Mouse (Mus musculus) kidney, postnatal 0 days (tissue): Measurements from ENCODE around the gene Ago1. TPM values are rescaled to one million over a fixed set of nuclear protein-coding genes. Genes with fewer than 3 reads are reported as not detected.

Experiments used
- ATAC-seq: fragments of 200-750 bp; cut with Nextera tagmentation; replicated peaks from 2 replicates; pipeline ENCODE4 v1.8.0; 2017; ENCODE audit warnings: low read depth, moderate number of reproducible peaks, moderate TSS enrichment, moderate library complexity; ENCODE audit not compliant: low FRiP score
- DNase-seq: peaks from one replicate; pipeline ENCODE4 v3.0.0-alpha.2; 2016; ENCODE audit warnings: low spot score
- H3K27ac ChIP-seq: fragments of 300-500 bp; sonication (generic); 2 replicates; pipeline ENCODE4 v1.5.1; 2014; ENCODE audit warnings: mild to moderate bottlenecking
- H3K27me3 ChIP-seq: fragments of 300-500 bp; sonication (generic); 2 replicates; pipeline ENCODE4 v1.6.1; 2014; ENCODE audit warnings: low read length, mixed read lengths; ENCODE audit not compliant: insufficient read depth
- H3K36me3 ChIP-seq: fragments of 300-500 bp; sonication (generic); 2 replicates; pipeline ENCODE4 v1.6.1; 2014; ENCODE audit warnings: low read length, mixed read lengths; ENCODE audit not compliant: insufficient read depth
- H3K4me1 ChIP-seq: fragments of 300-500 bp; sonication (generic); replicated peaks from 2 replicates; pipeline ENCODE4 v1.6.1; 2014; ENCODE audit warnings: antibody characterized with exemption, low read length, mixed read lengths; ENCODE audit not compliant: insufficient read depth
- H3K4me2 ChIP-seq: fragments of 300-500 bp; sonication (generic); 2 replicates; pipeline ENCODE4 v1.6.1; 2014; ENCODE audit warnings: mild to moderate bottlenecking, low read length, moderate library complexity, mixed read lengths
- H3K4me3 ChIP-seq: fragments of 300-500 bp; sonication (generic); replicated peaks from 2 replicates; pipeline ENCODE4 v1.5.1; 2014; ENCODE audit warnings: low read depth, low read length
- H3K9ac ChIP-seq: fragments of 300-500 bp; sonication (generic); 2 replicates; pipeline ENCODE4 v1.6.1; 2014; ENCODE audit warnings: low read depth, low read length
- H3K9me3 ChIP-seq: fragments of 300-500 bp; sonication (generic); replicated peaks from 2 replicates; pipeline ENCODE4 v1.6.1; 2016; ENCODE audit warnings: low read length, inconsistent platforms, mixed read lengths
- CTCF ChIP-seq: IDR thresholded peaks from 2 replicates; pipeline ENCODE4 v1.5.1; 2016; ENCODE audit warnings: antibody characterized with exemption, low read depth, mild to moderate bottlenecking, moderate library complexity
- WGBS: fragments of 180-500 bp; shearing (Covaris S2); extraction: QIAGEN DNeasy Blood & Tissue Kit; methylation state at CpG from one replicate; pipeline ENCODE4 v1.1.7; 2014; 5-methylcytosine and 5-hydroxymethylcytosine counted together
- polyA plus RNA-seq: library from polyadenylated mRNA; unstranded; fragments of >200 nt; fragmentation: Nextera tagmentation; extraction: Ambion mirVana; gene quantifications from 2 replicates; pipeline ENCODE4 v1.2.1, GENCODE M21; 2015

The Ago1 gene
- polyA plus RNA-seq, 1 experiment from 2014 or later = 4.4 TPM

- DNase-seq = peak; percentile 76
- Histone ChIP-seq H3K27me3 (no peaks in the 10 kb centered on the region), H3K4me2 (peak overlapping the region; percentile 25; the same call in 1 of the 2 replicates), H3K36me3 (no peaks in the 10 kb centered on the region), H3K9ac (no peak overlapping the region), H3K4me1 (peaks cover 20% of the 10 kb centered on the region), H3K27ac (no peak overlapping the region), H3K4me3 (no peak overlapping the region), H3K9me3 (no peaks in the 10 kb centered on the region)
- ATAC-seq = no peak
- TF ChIP-seq CTCF = no peak
- WGBS = 13% methylated on average over 8 of the region's 8 CpGs
Measured at GRCm38 (mm10) chr4:126465843-126466242, 2.5 kb downstream of the Ago1 start.

- ATAC-seq (no peak), DNase-seq (no peak)
- Histone ChIP-seq H3K4me3 (no peak overlapping the region), H3K27ac (no peak overlapping the region), H3K4me1 (peaks cover 20% of the 10 kb centered on the region), H3K4me2 (no peak overlapping the region), H3K27me3 (no peaks in the 10 kb centered on the region), H3K36me3 (peaks cover 3% of the 10 kb centered on the region; the same call in 1 of the 2 replicates), H3K9me3 (no peaks in the 10 kb centered on the region), H3K9ac (no peak overlapping the region)
- 14% methylated on average over 2 of the region's 2 CpGs for WGBS
- TF ChIP-seq CTCF = no peak
Measured at GRCm38 (mm10) chr4:126464892-126465235, 3.5 kb downstream of the Ago1 start.

- peaks cover 6% of the 10 kb centered on the region; the same call in 1 of the 2 replicates for H3K36me3 ChIP-seq
- no peaks in the 10 kb centered on the region for H3K27me3 ChIP-seq
- no peak overlapping the region for H3K9ac ChIP-seq
- no peak for DNase-seq
- no peak for TF ChIP-seq CTCF
- no peak overlapping the region for H3K4me2 ChIP-seq
- H3K9me3 ChIP-seq = no peaks in the 10 kb centered on the region
- H3K4me3 ChIP-seq = no peak overlapping the region
- WGBS = 38% methylated on average over 4 of the region's 4 CpGs
- no peak for ATAC-seq
- peaks cover 20% of the 10 kb centered on the region for H3K4me1 ChIP-seq
- H3K27ac ChIP-seq = no peak overlapping the region
Measured at GRCm38 (mm10) chr4:126464189-126464891, 4.0 kb downstream of the Ago1 start.

GRCm38 (mm10) chr4:126455441-126455840 lies 12.9 kb downstream of the Ago1 start:
- ATAC-seq = no peak
- peaks cover 42% of the 10 kb centered on the region for H3K36me3 ChIP-seq
- DNase-seq = no peak
- no peak overlapping the region for H3K4me3 ChIP-seq
- no peak overlapping the region for H3K4me2 ChIP-seq
- H3K9me3 ChIP-seq = no peaks in the 10 kb centered on the region
- TF ChIP-seq CTCF = no peak
- no peaks in the 10 kb centered on the region for H3K4me1 ChIP-seq
- H3K27ac ChIP-seq = no peak overlapping the region
- no peaks in the 10 kb centered on the region for H3K27me3 ChIP-seq
- H3K9ac ChIP-seq = no peak overlapping the region
- WGBS = 94% methylated on average over 7 of the region's 7 CpGs

- H3K27me3 ChIP-seq = no peaks in the 10 kb centered on the region
- TF ChIP-seq CTCF = no peak
- no peak overlapping the region for H3K4me3 ChIP-seq
- WGBS = 90% methylated on average over 5 of the region's 5 CpGs
- H3K36me3 ChIP-seq = peaks cover 44% of the 10 kb centered on the region
- no peak overlapping the region for H3K4me2 ChIP-seq
- no peak for DNase-seq
- no peak overlapping the region for H3K9ac ChIP-seq
- H3K9me3 ChIP-seq = no peaks in the 10 kb centered on the region
- no peak overlapping the region for H3K27ac ChIP-seq
- no peaks in the 10 kb centered on the region for H3K4me1 ChIP-seq
- no peak for ATAC-seq
Measured at GRCm38 (mm10) chr4:126454547-126455254, 13.7 kb downstream of the Ago1 start.

- Histone ChIP-seq H3K27me3 (no peaks in the 10 kb centered on the region), H3K9ac (no peak overlapping the region), H3K27ac (no peak overlapping the region), H3K36me3 (peaks cover 49% of the 10 kb centered on the region), H3K9me3 (no peaks in the 10 kb centered on the region), H3K4me2 (no peak overlapping the region), H3K4me3 (no peak overlapping the region), H3K4me1 (no peaks in the 10 kb centered on the region)
- DNase-seq = no peak
- WGBS = 92% methylated on average over 1 of the region's 1 CpGs
- ATAC-seq = no peak
- no peak for TF ChIP-seq CTCF
Measured at GRCm38 (mm10) chr4:126450268-126450667, 18.1 kb downstream of the Ago1 start.
